Comparison of ENCODE assay signal across 1 mouse cellular context in genomic region chr15:79850143-79850542, GRCm38 (mm10).
TF ChIP-seq lines count a peak whose summit lies in the region.

No protein-coding gene starts in this region.

TF ChIP-seq in MEL, 35 proteins besides CTCF, POLR2A, EP300 and RAD21:
- TF ChIP-seq E2F4 (IDR thresholded peaks at IDR 0.05; ENCODE audit: borderline replicate concordance, low read depth, low read length) (no peak), SMC3 (IDR thresholded peaks at IDR 0.05; ENCODE audit: low read depth, low read length) (peak; percentile 29; the same call in 1 of the 2 replicates), ZC3H11A (IDR thresholded peaks at IDR 0.05; ENCODE audit: low read depth, low read length) (0 out of 2 replicates have a peak, but pooled peaks have one; percentile 10), MXI1 (IDR thresholded peaks at IDR 0.05; ENCODE audit: low read depth, low read length) (no peak), SIN3A (IDR thresholded peaks at IDR 0.05; ENCODE audit: low read length) (no peak), MAZ (IDR thresholded peaks at IDR 0.05; ENCODE audit: low read depth, low read length) (no peak)
